Mouse (Mus musculus): ENCODE measurements at regions not wholly inside any gene's neighbourhood (a gene's known extent, or its start where the extent isn't known, plus 50 kb on each side); places are given as distances from the start of the nearest gene placed in this dataset.

GRCm38 (mm10) chr3:115823741-115824140, 63.9 kb upstream of the Dph5 start:
- no peaks in the 10 kb centered on the region for H3K9me3 ChIP-seq (ENCODE audit: low read length)
- no peak overlapping the region for H3K9ac ChIP-seq (replicated peaks; ENCODE audit: low read length)
- WGBS = 76% methylated on average over 5 of the region's 5 CpGs

GRCm38 (mm10) chr3:115824792-115825191, 62.8 kb upstream of the Dph5 start:
- no peaks in the 10 kb centered on the region for H3K27me3 ChIP-seq (ENCODE audit: insufficient read depth, low read length)
- 37% methylated on average over 2 of the region's 2 CpGs for WGBS
- H3K9ac ChIP-seq (replicated peaks; ENCODE audit: low read length) = no peak overlapping the region
- H3K4me2 ChIP-seq (replicated peaks; ENCODE audit: low read depth, low read length) = no peak overlapping the region
- no peak overlapping the region for H3K4me3 ChIP-seq (ENCODE audit: low read length)
- no peak overlapping the region for H3K27ac ChIP-seq (ENCODE audit: low read length)
- H3K36me3 ChIP-seq (ENCODE audit: insufficient read depth, low read length) = no peaks in the 10 kb centered on the region
- no peak for ATAC-seq (ENCODE audit: low FRiP score, low TSS enrichment)
- H3K4me1 ChIP-seq (ENCODE audit: insufficient read depth, low read length) = peaks cover 7% of the 10 kb centered on the region; the same call in 1 of the 2 replicates
- no peaks in the 10 kb centered on the region for H3K9me3 ChIP-seq (ENCODE audit: low read length)

More at GRCm38 (mm10) chr3:115823741-115824140, 63.9 kb upstream of the Dph5 start:
- Histone ChIP-seq H3K27ac (ENCODE audit: low read length) (no peak overlapping the region), H3K4me1 (ENCODE audit: insufficient read depth, low read length) (peaks cover 11% of the 10 kb centered on the region; the same call in 1 of the 2 replicates), H3K27me3 (ENCODE audit: insufficient read depth, low read length) (no peaks in the 10 kb centered on the region), H3K4me3 (ENCODE audit: low read length) (no peak overlapping the region), H3K36me3 (ENCODE audit: insufficient read depth, low read length) (no peaks in the 10 kb centered on the region), H3K4me2 (replicated peaks; ENCODE audit: low read depth, low read length) (no peak overlapping the region)
- ATAC-seq (ENCODE audit: low FRiP score, low TSS enrichment) = no peak

GRCm38 (mm10) chr3:115835381-115835780, 52.3 kb upstream of the Dph5 start:
- Histone ChIP-seq H3K4me1 (ENCODE audit: insufficient read depth, low read length) (no peaks in the 10 kb centered on the region), H3K9me3 (ENCODE audit: low read length) (no peaks in the 10 kb centered on the region), H3K27ac (ENCODE audit: low read length) (no peak overlapping the region), H3K9ac (replicated peaks; ENCODE audit: low read length) (no peak overlapping the region), H3K27me3 (ENCODE audit: insufficient read depth, low read length) (no peaks in the 10 kb centered on the region), H3K4me2 (replicated peaks; ENCODE audit: low read depth, low read length) (no peak overlapping the region), H3K36me3 (ENCODE audit: insufficient read depth, low read length) (no peaks in the 10 kb centered on the region), H3K4me3 (ENCODE audit: low read length) (no peak overlapping the region)
- ATAC-seq (ENCODE audit: low FRiP score, low TSS enrichment) = no peak

GRCm38 (mm10) chr3:115837617-115838216, 49.9 kb upstream of the Dph5 start:
- H3K9me3 ChIP-seq (ENCODE audit: low read length) = no peaks in the 10 kb centered on the region
- WGBS = 81% methylated on average over 1 of the region's 1 CpGs

More at GRCm38 (mm10) chr3:115837617-115838216, 49.9 kb upstream of the Dph5 start:
- no peak overlapping the region for H3K4me2 ChIP-seq (replicated peaks; ENCODE audit: low read depth, low read length)
- H3K27ac ChIP-seq (ENCODE audit: low read length) = no peak overlapping the region
- no peaks in the 10 kb centered on the region for H3K27me3 ChIP-seq (ENCODE audit: insufficient read depth, low read length)
- H3K4me3 ChIP-seq (ENCODE audit: low read length) = no peak overlapping the region
- ATAC-seq (ENCODE audit: low FRiP score, low TSS enrichment) = no peak
- no peak overlapping the region for H3K9ac ChIP-seq (replicated peaks; ENCODE audit: low read length)
- H3K4me1 ChIP-seq (ENCODE audit: insufficient read depth, low read length) = no peaks in the 10 kb centered on the region
- no peaks in the 10 kb centered on the region for H3K36me3 ChIP-seq (ENCODE audit: insufficient read depth, low read length)

All from kidney, embryonic 16.5 days (tissue).